Mouse (Mus musculus) heart, postnatal 14 days (tissue): ENCODE measurements around the gene Pttg1ip. TPM values are rescaled to one million over a fixed set of nuclear protein-coding genes. Genes with fewer than 3 reads are reported as not detected.

Experiments
- DNase-seq, 2 experiments: peaks; one replicate each; pipeline ENCODE4 v3.0.0; 2021 to 2022
- intact Hi-C: fragments of 180-260 bp; cut with DNase I; formaldehyde crosslinking; loops from one replicate; pipeline ENCODE4 v1.15.1; 2025
- microRNA-seq, 2 experiments: library from miRNA; unstranded; fragments of <30 nt; microRNA quantifications; one replicate each; pipeline ENCODE4 v1.2.0; 2021 to 2022
- total RNA-seq, 2 experiments: library from RNA; stranded (reverse); gene quantifications; 2 replicates each; pipeline ENCODE4 v1.2.3; 2021

Gene Pttg1ip
- total RNA-seq, 2 experiments from 2014 or later = 128 to 132 TPM

DNA sequence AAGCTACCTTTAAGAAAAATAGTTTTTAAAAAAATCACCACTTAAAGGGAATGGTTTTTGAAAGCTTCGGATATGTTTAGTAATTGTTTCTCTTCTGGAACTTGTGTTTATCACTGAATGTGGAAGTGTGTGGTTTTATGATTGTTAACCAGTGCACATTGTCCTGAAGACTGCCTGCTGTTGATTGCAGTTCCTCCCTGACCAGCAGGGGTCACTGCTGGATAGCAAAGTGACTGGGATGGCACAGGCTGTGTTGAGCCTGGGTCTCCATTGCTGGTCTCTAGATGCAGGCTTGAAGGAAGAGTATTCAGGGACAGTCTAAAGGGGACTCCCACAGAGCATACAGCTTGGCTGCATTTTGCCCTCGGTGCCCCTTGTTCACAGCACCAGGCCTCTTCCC is 46.0 kb downstream of the Pttg1ip start:
- intact Hi-C loops = loop anchor here (1.0 to 10.0 kb wide), 4 partner anchors 190 to 537 kb away; partner anchors contain the start of gene D10Jhu81e
- DNase-seq = peak; percentile 88 to 91

DNA sequence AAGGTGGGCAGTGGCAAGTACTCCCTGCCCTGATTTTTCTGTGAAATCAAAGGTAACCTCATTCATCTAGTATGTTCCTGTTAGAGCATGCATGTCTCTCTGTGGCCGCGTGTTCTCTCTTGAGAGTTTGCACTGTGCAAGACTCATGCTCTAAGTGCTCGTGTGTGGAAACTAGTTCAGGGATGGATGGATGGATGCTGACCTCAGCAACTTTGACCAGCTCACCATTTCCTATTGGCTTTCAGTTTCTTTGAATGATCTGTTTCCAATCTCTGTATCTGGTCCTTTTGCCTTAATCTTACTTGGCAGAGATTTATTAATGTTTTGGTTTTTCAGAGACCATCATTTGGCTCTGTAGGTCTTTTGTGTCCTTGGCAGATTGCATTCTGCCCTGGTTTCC is 47.6 kb downstream of the Pttg1ip start:
- DNase-seq = no peak
- intact Hi-C loops = loop anchor here (5.0 to 10.0 kb wide), 2 partner anchors 188 to 536 kb away; partner anchors contain the start of gene D10Jhu81e

DNA sequence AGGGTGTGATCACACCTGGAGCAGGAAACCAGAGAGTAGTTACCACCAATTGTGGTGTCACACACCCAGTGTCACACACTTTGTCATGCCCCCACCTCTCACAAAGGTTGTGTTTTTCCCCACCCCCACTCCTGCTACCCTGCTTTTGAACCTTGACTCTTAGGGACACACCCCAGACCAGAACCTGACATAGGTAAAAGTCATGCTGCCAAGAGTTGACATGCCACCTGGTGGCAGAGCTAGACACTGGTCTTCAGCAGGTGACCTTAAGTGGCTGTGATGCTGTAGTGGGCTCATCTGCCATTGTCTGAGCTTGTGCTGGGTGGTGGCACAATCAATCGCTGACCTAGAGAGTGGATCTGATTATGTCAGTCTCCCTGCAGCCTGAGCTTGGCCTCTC is 48.5 kb downstream of the Pttg1ip start:
- intact Hi-C loops = loop anchor here (5.0 to 10.0 kb wide), 3 partner anchors 97 to 535 kb away; partner anchors contain the start of genes D10Jhu81e and Gm10100
- no peak for DNase-seq

DNA sequence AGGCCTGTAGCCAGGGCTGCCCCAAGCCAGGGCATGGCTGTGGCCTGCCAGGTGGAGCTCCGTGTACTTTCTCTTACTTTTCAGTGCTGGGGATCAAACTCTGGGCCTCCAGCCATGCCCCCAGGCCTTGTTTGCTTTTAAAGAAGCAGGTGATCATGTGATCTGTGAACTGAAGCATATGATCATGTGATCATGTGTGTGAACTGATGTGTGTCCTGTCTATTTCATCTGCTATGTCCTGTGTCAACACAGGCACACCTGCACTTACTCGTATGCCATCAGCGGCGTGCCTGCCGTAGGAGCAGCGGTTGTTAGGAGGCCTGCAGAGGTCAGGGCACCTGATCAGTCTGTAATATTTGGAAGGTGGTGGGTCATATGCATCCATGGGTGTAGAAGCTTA is 52.5 kb downstream of the Pttg1ip start:
- intact Hi-C loops = loop anchor here (5.0 kb wide), 1 partner anchor 93 kb away; the partner anchor contains the start of gene Gm10100
- no peak for DNase-seq

DNA sequence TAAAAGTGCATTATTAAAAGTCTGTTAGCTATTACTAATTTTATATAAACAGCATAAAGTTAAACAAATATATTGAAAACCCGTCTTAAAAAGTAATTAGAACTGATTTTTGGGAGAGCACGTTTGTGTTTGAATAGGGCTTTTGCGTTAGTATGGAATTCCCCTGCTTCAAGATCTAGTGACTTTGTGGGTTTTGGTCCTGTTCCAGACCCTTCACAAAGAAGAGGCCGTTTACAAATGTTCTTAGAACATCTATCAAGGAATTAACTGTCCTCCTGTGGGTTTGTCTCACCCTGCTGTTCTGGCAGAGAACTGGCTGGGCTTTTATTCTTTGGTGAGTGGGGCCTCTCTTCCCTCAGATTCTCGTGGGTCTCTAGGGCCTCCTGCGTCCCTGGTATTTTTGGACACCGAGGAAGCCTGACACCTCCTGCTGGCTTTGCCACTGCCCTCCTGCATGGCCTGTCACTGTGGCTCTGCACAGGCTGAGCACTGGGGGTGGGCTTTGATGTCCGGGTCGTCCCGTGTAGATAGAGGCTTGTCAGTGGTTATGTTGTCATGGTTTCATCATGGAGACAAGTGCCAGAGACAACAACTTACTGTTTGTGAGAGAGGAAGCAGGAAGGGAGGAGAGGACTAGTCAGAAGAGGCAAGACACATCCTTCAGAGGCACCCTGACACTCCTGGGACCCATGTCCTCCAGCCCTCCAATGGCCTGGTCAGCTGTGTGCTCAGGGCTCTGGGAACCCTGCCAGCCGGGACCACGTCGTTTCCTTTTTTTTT is 53.1 kb downstream of the Pttg1ip start:
- peak; percentile 56 to 59 for DNase-seq
- intact Hi-C loops = loop anchor here (5.0 kb wide), 1 partner anchor 93 kb away; the partner anchor contains the start of gene Gm10100

DNA sequence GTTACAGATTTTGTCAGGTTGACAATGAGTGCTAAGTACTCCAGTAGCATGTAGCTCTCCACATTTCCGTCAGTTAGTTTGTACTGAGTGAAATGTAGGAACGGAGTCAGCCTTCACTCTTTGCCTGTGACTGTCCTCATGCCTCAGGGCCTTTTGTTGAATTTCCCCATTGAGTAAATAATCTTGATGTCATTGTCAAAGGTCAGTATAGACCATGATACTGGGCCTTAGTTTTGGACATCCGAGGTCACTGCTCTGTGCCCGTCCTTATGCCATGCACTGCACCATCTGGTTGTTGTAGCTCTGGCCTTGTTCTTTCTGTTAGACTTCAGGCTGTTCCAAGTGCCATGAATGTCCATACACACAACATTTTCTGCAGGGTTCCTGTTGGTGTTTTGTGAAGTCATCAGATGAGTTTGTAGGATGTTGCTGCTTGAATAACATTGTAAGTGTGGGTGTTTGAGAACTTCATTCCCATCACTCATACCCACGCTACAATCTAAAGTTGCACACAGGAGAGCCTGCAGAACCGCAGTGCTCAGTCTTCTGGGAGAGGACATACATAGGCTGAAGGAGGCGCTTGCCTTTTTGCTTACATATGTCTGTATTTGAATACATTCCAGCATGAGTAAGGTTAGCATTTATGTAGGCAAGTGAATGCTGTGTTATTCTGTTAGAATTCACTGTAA is 54.9 kb downstream of the Pttg1ip start:
- intact Hi-C loops = no loop called here
- no peak for DNase-seq

DNA sequence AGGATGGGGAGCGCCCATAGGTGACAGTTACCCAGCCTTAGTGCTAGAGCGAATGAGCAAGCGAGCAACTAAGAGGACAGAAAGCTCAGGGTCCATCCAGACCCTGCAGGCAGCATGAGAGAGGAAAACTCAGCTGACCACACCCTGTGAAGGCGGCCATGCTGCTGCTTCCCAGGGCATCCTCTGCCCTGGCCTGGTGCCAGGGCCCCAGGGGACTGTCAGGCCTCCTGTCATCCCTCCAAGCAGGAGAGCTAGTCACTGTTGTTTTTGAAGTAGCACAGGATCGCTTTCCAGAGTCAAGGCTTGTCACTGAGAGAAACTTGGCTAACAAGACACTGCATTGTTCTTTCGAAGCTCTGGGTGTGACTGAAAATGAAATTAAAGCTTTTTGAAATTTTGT is 57.4 kb downstream of the Pttg1ip start:
- DNase-seq = peak; percentile 43 to 53
- intact Hi-C loops = no loop called here

DNA sequence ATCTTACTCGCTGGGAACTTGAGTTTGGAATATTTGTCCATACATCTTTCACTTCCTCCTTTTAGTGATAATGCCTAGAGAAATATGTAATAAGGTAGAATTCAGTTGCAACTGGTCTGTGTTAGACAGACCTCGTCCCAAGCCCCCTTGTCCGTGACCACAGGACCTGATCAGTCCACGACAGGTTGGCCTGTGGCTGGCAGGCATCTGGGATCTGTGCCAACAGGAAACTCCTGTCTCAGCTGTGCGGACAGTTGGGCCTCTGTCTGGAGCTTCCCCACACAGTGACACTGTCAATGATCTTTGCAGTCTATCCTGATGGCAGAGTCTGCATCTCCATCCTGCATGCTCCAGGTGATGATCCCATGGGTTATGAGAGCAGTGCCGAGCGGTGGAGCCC is 61.6 kb downstream of the Pttg1ip start:
- no peak for DNase-seq
- intact Hi-C loops = no loop called here

DNA sequence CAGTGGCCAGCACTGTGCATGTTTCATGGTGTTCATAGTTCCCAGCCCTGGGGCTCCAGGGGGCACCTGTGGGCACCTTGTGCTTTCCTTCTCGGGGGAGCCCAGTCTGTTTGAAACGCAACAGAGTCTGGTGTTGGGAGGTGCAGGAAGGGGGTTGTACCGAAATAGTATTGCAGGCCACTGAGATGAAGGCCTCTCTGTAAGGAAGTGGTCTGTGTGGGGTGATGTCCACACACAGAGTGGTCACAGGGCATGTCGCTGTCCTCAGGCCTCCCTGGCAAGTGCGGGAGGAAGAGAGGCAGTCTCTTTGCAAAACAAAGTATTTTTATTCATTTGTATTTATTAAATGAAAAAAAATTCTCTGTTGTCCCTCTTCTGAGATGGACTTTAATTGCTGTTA is 64.1 kb downstream of the Pttg1ip start:
- intact Hi-C loops = no loop called here
- DNase-seq = no peak

DNA sequence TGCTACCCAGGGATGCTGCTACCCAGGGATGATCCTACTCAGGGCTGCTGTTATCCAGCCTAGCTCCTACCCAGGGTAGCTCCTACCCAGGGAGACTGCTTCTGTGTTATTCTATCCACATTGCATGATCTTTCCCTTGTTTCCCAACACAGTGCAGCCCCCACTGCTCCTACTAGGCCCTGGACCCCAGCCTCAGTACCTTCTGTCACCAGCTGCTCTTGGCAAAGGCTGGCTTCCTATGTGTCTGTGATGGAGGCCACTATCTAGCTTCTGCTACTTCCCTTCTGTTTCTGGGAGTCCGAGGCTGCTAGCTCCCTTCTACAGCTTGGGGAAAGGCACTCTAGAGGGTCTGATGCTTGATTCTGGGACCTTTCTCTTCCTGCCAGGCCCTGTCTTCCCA is 65.9 kb downstream of the Pttg1ip start:
- intact Hi-C loops = no loop called here
- no peak for DNase-seq

DNA sequence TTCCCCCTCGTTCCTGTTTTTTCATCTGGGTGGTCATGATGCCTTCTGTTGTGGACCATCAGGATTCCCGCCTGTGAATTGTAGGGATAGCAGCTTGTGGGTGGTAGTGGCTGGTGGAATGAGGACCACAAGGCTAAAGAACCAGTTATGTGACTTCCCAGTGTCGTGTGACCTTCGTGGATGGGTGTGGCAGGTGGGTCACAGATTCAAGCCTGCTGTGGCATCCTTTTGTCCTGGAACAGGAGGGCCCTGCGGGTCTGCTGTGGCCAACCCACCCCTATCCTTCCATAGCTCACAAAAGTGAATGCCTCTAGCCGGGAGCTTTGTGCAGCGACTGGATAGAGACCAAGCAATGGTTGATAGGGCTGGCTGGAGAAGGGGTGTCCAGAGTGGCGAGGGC is 66.4 kb downstream of the Pttg1ip start:
- no peak for DNase-seq
- intact Hi-C loops = no loop called here

Small RNA genes within 50 kb of the gene (microRNA-seq; reads per million reads assigned to microRNA genes)
- 8.3 to 18.0 reads per million in 2 experiments for gene Mir1930

Other genes starting within 250 kb of the Pttg1ip start
- gene Adarb1, start 163.4 kb upstream of the Pttg1ip start, total RNA-seq = 10 to 100 TPM; 22.9 to 25.9 TPM
- gene Fam207a, start 65.9 kb upstream of the Pttg1ip start, total RNA-seq = 1 to 10 TPM; 9.6 TPM
- gene Itgb2, start 51.5 kb upstream of the Pttg1ip start, total RNA-seq = 1 to 10 TPM; 5.4 to 9.0 TPM
- 10 to 100 TPM; 53.7 to 61.6 TPM for gene Sumo3, start 24.4 kb downstream of the Pttg1ip start, total RNA-seq
- 10 to 100 TPM in 1 of 2 experiments, 1 to 10 TPM in 1; 7.6 to 12.7 TPM for gene Gm49325, start 24.5 kb downstream of the Pttg1ip start, total RNA-seq
- gene Ube2g2, start 40.6 kb downstream of the Pttg1ip start, total RNA-seq = 10 to 100 TPM; 59.2 to 60.6 TPM
- under 1 TPM in 1 of 2 experiments, not detected in 1; 0.17 TPM for gene Tspear, start 104.8 kb downstream of the Pttg1ip start, total RNA-seq
- not detected for gene Gm19402, start 109.0 kb downstream of the Pttg1ip start, total RNA-seq
- not detected for gene Gm9508, start 115.5 kb downstream of the Pttg1ip start, total RNA-seq
- gene Gm10272, start 124.9 kb downstream of the Pttg1ip start, total RNA-seq = not detected
- not detected for gene Gm10024, start 129.7 kb downstream of the Pttg1ip start, total RNA-seq
- not detected for gene Gm10142, start 134.1 kb downstream of the Pttg1ip start, total RNA-seq
- gene Krtap12-1, start 138.9 kb downstream of the Pttg1ip start, total RNA-seq = not detected
- gene Gm10100, start 144.8 kb downstream of the Pttg1ip start, total RNA-seq = not detected
- not detected for gene Gm18596, start 160.9 kb downstream of the Pttg1ip start, total RNA-seq
- gene Gm9736, start 169.6 kb downstream of the Pttg1ip start, total RNA-seq = not detected
- gene Gm3233, start 178.0 kb downstream of the Pttg1ip start, total RNA-seq = not detected
- not detected for gene Gm3238, start 189.6 kb downstream of the Pttg1ip start, total RNA-seq
- gene Gm7138, start 195.2 kb downstream of the Pttg1ip start, total RNA-seq = not detected
- gene Gm3250, start 200.8 kb downstream of the Pttg1ip start, total RNA-seq = not detected
- not detected for gene Gm7137, start 206.5 kb downstream of the Pttg1ip start, total RNA-seq
- gene Gm9639, start 213.4 kb downstream of the Pttg1ip start, total RNA-seq = not detected
- not detected for gene Gm19668, start 217.4 kb downstream of the Pttg1ip start, total RNA-seq
- gene Gm9507, start 230.1 kb downstream of the Pttg1ip start, total RNA-seq = not detected
- not detected for gene Gm2696, start 233.0 kb downstream of the Pttg1ip start, total RNA-seq
- gene Krtap10-4, start 245.4 kb downstream of the Pttg1ip start, total RNA-seq = not detected